Mouse (Mus musculus): ENCODE results near the gene Olfr513. TPM values are rescaled to one million over a fixed set of nuclear protein-coding genes. Genes with fewer than 3 reads are reported as not detected.

Olfr513 gene
- polyA plus RNA-seq (2014; fragmentation: Nextera tagmentation; extraction: Ambion mirVana) = not detected in 2 replicates

- no peak within 1 kb of the TSS for H3K27ac ChIP-seq (ENCODE audit: low read depth, low read length)
- no peak within 1 kb of the TSS for H3K4me3 ChIP-seq (ENCODE audit: low read depth, low read length)
- 76% methylated on average over 1 of the region's 1 CpGs for WGBS
- no peaks in the 10 kb centered on the region for H3K36me3 ChIP-seq (ENCODE audit: control insufficient read depth, insufficient read depth, low read length)
- H3K9me3 ChIP-seq (ENCODE audit: control insufficient read depth, low read length) = no peaks in the 10 kb centered on the region
- H3K27me3 ChIP-seq (ENCODE audit: control insufficient read depth, insufficient read depth, low read length) = no peaks in the 10 kb centered on the region
- no peaks in the 10 kb centered on the region for H3K4me1 ChIP-seq (ENCODE audit: control insufficient read depth, insufficient read depth, low read length)
- H3K4me2 ChIP-seq (ENCODE audit: low read depth, low read length) = no peak within 1 kb of the TSS
- H3K9ac ChIP-seq (replicated peaks; ENCODE audit: low read depth, low read length) = no peak within 1 kb of the TSS
- ATAC-seq (ENCODE audit: low read depth) = no peak
Measured at GRCm38 (mm10) chr7:108750673-108751072, at the start of gene Olfr513. Olfr513 (plus strand) TSS chr7:108750973.

GRCm38 (mm10) chr7:108713020-108713419 is 37.8 kb upstream of the Olfr513 start, which contains the start of gene Olfr512:
Olfr512 (plus strand) TSS chr7:108713320.
- H3K27me3 ChIP-seq (ENCODE audit: control insufficient read depth, insufficient read depth, low read length) = no peaks in the 10 kb centered on the region
- no peak within 1 kb of the TSS for H3K9ac ChIP-seq (replicated peaks; ENCODE audit: low read depth, low read length)
- no peak within 1 kb of the TSS for H3K4me2 ChIP-seq (ENCODE audit: low read depth, low read length)
- H3K4me1 ChIP-seq (ENCODE audit: control insufficient read depth, insufficient read depth, low read length) = no peaks in the 10 kb centered on the region
- no peaks in the 10 kb centered on the region for H3K36me3 ChIP-seq (ENCODE audit: control insufficient read depth, insufficient read depth, low read length)
- no peak for ATAC-seq (ENCODE audit: low read depth)
- H3K4me3 ChIP-seq (ENCODE audit: low read depth, low read length) = no peak within 1 kb of the TSS
- no peak within 1 kb of the TSS for H3K27ac ChIP-seq (ENCODE audit: low read depth, low read length)
- no peaks in the 10 kb centered on the region for H3K9me3 ChIP-seq (ENCODE audit: control insufficient read depth, low read length)

GRCm38 (mm10) chr7:108760411-108760810 is 9.6 kb downstream of the Olfr513 start:
- Histone ChIP-seq H3K9me3 (ENCODE audit: control insufficient read depth, low read length) (no peaks in the 10 kb centered on the region), H3K9ac (replicated peaks; ENCODE audit: low read depth, low read length) (no peak overlapping the region), H3K27me3 (ENCODE audit: control insufficient read depth, insufficient read depth, low read length) (no peaks in the 10 kb centered on the region), H3K36me3 (ENCODE audit: control insufficient read depth, insufficient read depth, low read length) (no peaks in the 10 kb centered on the region), H3K4me3 (ENCODE audit: low read depth, low read length) (no peak overlapping the region), H3K4me2 (ENCODE audit: low read depth, low read length) (no peak overlapping the region), H3K4me1 (ENCODE audit: control insufficient read depth, insufficient read depth, low read length) (no peaks in the 10 kb centered on the region), H3K27ac (ENCODE audit: low read depth, low read length) (no peak overlapping the region)
- 30% methylated on average over 3 of the region's 3 CpGs for WGBS
- no peak for ATAC-seq (ENCODE audit: low read depth)

- H3K27ac ChIP-seq (ENCODE audit: low read depth, low read length) = no peak overlapping the region
- H3K36me3 ChIP-seq (ENCODE audit: control insufficient read depth, insufficient read depth, low read length) = no peaks in the 10 kb centered on the region
- WGBS = 40% methylated on average over 1 of the region's 1 CpGs
- no peaks in the 10 kb centered on the region for H3K4me1 ChIP-seq (ENCODE audit: control insufficient read depth, insufficient read depth, low read length)
- no peak overlapping the region for H3K9ac ChIP-seq (replicated peaks; ENCODE audit: low read depth, low read length)
- no peaks in the 10 kb centered on the region for H3K9me3 ChIP-seq (ENCODE audit: control insufficient read depth, low read length)
- ATAC-seq (ENCODE audit: low read depth) = no peak
- no peak overlapping the region for H3K4me3 ChIP-seq (ENCODE audit: low read depth, low read length)
- H3K4me2 ChIP-seq (ENCODE audit: low read depth, low read length) = no peak overlapping the region
- no peaks in the 10 kb centered on the region for H3K27me3 ChIP-seq (ENCODE audit: control insufficient read depth, insufficient read depth, low read length)
Measured at GRCm38 (mm10) chr7:108797205-108797933, 46.6 kb downstream of the Olfr513 start.

Other genes starting within 250 kb of the Olfr513 start
- gene Olfr502, start 225.9 kb upstream of the Olfr513 start, polyA plus RNA-seq (2014; fragmentation: Nextera tagmentation; extraction: Ambion mirVana) = not detected in 2 replicates
- gene Olfr503, start 206.4 kb upstream of the Olfr513 start, polyA plus RNA-seq (2014; fragmentation: Nextera tagmentation; extraction: Ambion mirVana) = not detected in 2 replicates
- gene Olfr504, start 185.2 kb upstream of the Olfr513 start, polyA plus RNA-seq (2014; fragmentation: Nextera tagmentation; extraction: Ambion mirVana) = not detected in 2 replicates
- gene Olfr506, start 140.2 kb upstream of the Olfr513 start, polyA plus RNA-seq (2014; fragmentation: Nextera tagmentation; extraction: Ambion mirVana) = not detected in 2 replicates
- not detected in 2 replicates for gene Olfr507, start 129.2 kb upstream of the Olfr513 start, polyA plus RNA-seq (2014; fragmentation: Nextera tagmentation; extraction: Ambion mirVana)
- gene Olfr508, start 121.0 kb upstream of the Olfr513 start, polyA plus RNA-seq (2014; fragmentation: Nextera tagmentation; extraction: Ambion mirVana) = not detected in 2 replicates
- gene Olfr509, start 99.1 kb upstream of the Olfr513 start, polyA plus RNA-seq (2014; fragmentation: Nextera tagmentation; extraction: Ambion mirVana) = 0.07 TPM in 1 of 2 replicates, not detected in the other
- not detected in 2 replicates for gene Olfr510, start 84.6 kb upstream of the Olfr513 start, polyA plus RNA-seq (2014; fragmentation: Nextera tagmentation; extraction: Ambion mirVana)
- not detected in 2 replicates for gene Olfr512, start 37.7 kb upstream of the Olfr513 start, polyA plus RNA-seq (2014; fragmentation: Nextera tagmentation; extraction: Ambion mirVana)
- not detected in 2 replicates for gene Olfr514, start 75.0 kb downstream of the Olfr513 start, polyA plus RNA-seq (2014; fragmentation: Nextera tagmentation; extraction: Ambion mirVana)
- gene Olfr516, start 99.6 kb downstream of the Olfr513 start, polyA plus RNA-seq (2014; fragmentation: Nextera tagmentation; extraction: Ambion mirVana) = not detected in 2 replicates
- not detected in 2 replicates for gene Olfr517, start 121.4 kb downstream of the Olfr513 start, polyA plus RNA-seq (2014; fragmentation: Nextera tagmentation; extraction: Ambion mirVana)
- not detected in 2 replicates for gene Olfr518, start 134.0 kb downstream of the Olfr513 start, polyA plus RNA-seq (2014; fragmentation: Nextera tagmentation; extraction: Ambion mirVana)
- gene Olfr519, start 143.4 kb downstream of the Olfr513 start, polyA plus RNA-seq (2014; fragmentation: Nextera tagmentation; extraction: Ambion mirVana) = not detected in 2 replicates
- 0.05 TPM in 1 of 2 replicates, not detected in the other for gene Nlrp10, start 179.2 kb downstream of the Olfr513 start, polyA plus RNA-seq (2014; fragmentation: Nextera tagmentation; extraction: Ambion mirVana)
- gene Eif3f, start 183.4 kb downstream of the Olfr513 start, polyA plus RNA-seq (2014; fragmentation: Nextera tagmentation; extraction: Ambion mirVana) = 81.2 and 84.4 TPM in 2 replicates
- 38.4 and 50.3 TPM in 2 replicates for gene Tub, start 199.4 kb downstream of the Olfr513 start, polyA plus RNA-seq (2014; fragmentation: Nextera tagmentation; extraction: Ambion mirVana)